Mouse (Mus musculus) layer of hippocampus, postnatal 25 days (tissue): Measurements from ENCODE around the gene Nudt4. TPM values are rescaled to one million over a fixed set of nuclear protein-coding genes. Genes with fewer than 3 reads are reported as not detected.

ENCODE experiments used
- DNase-seq, 2 experiments: peaks; one replicate each; pipeline ENCODE4 v3.0.0; 2022; ENCODE audit warnings: mixed read lengths in 2 of 2, low spot score in 1 of 2; ENCODE audit errors: extremely low spot score in 1 of 2
- total RNA-seq, 2 experiments: library from RNA; stranded (reverse); gene quantifications; 2 replicates each; pipeline ENCODE4 v1.2.3; 2021

Gene Nudt4
- total RNA-seq, 2 experiments from 2014 or later, result 84.4 to 90.5 TPM

- no peak for DNase-seq
Measured at GRCm38 (mm10) chr10:95542916-95543315, 21.0 kb downstream of the Nudt4 start.

GRCm38 (mm10) chr10:95539841-95540240, 24.1 kb downstream of the Nudt4 start:
- DNase-seq, result no peak

GRCm38 (mm10) chr10:95539260-95539659, 24.7 kb downstream of the Nudt4 start:
- DNase-seq, result no peak

GRCm38 (mm10) chr10:95536222-95536541, 27.8 kb downstream of the Nudt4 start:
- DNase-seq, result no peak

- DNase-seq, result no peak
Measured at GRCm38 (mm10) chr10:95535399-95536221, 28.3 kb downstream of the Nudt4 start.

GRCm38 (mm10) chr10:95533382-95533781, 30.6 kb downstream of the Nudt4 start:
- no peak for DNase-seq

- no peak for DNase-seq
Measured at GRCm38 (mm10) chr10:95532916-95533315, 31.0 kb downstream of the Nudt4 start.

- no peak for DNase-seq
Measured at GRCm38 (mm10) chr10:95530551-95531121, 33.3 kb downstream of the Nudt4 start.

- no peak for DNase-seq
Measured at GRCm38 (mm10) chr10:95526495-95527122, 37.3 kb downstream of the Nudt4 start.

GRCm38 (mm10) chr10:95525871-95526270, 38.1 kb downstream of the Nudt4 start:
- no peak for DNase-seq

- no peak for DNase-seq
Measured at GRCm38 (mm10) chr10:95525037-95525675, 38.8 kb downstream of the Nudt4 start.

- DNase-seq, result no peak
Measured at GRCm38 (mm10) chr10:95517656-95518055, 46.3 kb downstream of the Nudt4 start.

GRCm38 (mm10) chr10:95515293-95515931, 48.5 kb downstream of the Nudt4 start:
- peak in 1 of 2 experiments; percentile 16 for DNase-seq

- peak; percentile 90 to 94 for DNase-seq
Measured at GRCm38 (mm10) chr10:95514656-95515292, 49.2 kb downstream of the Nudt4 start, which contains the start of gene Ube2n. TSS of gene Ube2n (plus strand) at chr10:95515145.

GRCm38 (mm10) chr10:95513768-95514556, 50.0 kb downstream of the Nudt4 start:
- no peak for DNase-seq

- DNase-seq, result no peak
Measured at GRCm38 (mm10) chr10:95512635-95513034, 51.3 kb downstream of the Nudt4 start.

GRCm38 (mm10) chr10:95509263-95509662, 54.7 kb downstream of the Nudt4 start:
- no peak for DNase-seq

- no peak for DNase-seq
Measured at GRCm38 (mm10) chr10:95508793-95509192, 55.2 kb downstream of the Nudt4 start.

GRCm38 (mm10) chr10:95508126-95508525, 55.8 kb downstream of the Nudt4 start:
- DNase-seq, result no peak
